Mouse (Mus musculus): ENCODE measurements around the gene Shank3. TPM values are rescaled to one million over a fixed set of nuclear protein-coding genes. Genes with fewer than 3 reads are reported as not detected.

The Shank3 gene
- total RNA-seq, 2 experiments from 2014 or later = 48.9 to 77.1 TPM

DNA sequence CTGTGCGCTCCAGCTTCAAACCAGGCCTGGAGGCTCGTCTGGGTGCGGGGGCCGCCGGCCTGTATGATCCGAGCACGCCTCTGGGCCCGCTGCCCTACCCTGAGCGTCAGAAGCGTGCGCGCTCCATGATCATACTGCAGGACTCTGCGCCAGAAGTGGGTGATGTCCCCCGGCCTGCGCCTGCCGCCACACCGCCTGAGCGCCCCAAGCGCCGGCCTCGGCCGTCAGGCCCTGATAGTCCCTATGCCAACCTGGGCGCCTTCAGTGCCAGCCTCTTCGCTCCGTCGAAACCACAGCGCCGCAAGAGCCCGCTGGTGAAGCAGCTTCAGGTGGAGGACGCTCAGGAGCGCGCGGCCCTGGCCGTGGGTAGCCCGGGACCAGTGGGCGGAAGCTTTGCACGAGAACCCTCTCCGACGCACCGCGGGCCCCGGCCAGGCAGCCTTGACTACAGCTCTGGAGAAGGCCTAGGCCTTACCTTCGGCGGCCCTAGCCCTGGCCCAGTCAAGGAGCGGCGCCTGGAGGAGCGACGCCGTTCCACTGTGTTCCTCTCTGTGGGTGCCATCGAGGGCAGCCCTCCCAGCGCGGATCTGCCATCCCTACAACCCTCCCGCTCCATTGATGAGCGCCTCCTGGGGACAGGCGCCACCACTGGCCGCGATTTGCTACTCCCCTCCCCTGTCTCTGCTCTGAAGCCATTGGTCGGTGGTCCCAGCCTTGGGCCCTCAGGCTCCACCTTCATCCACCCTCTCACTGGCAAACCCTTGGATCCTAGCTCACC, 48.6 kb downstream of the Shank3 start:
- no peak for ATAC-seq (replicated peaks; ENCODE audit: low FRiP score, low TSS enrichment, poor library complexity, severe bottlenecking)

DNA sequence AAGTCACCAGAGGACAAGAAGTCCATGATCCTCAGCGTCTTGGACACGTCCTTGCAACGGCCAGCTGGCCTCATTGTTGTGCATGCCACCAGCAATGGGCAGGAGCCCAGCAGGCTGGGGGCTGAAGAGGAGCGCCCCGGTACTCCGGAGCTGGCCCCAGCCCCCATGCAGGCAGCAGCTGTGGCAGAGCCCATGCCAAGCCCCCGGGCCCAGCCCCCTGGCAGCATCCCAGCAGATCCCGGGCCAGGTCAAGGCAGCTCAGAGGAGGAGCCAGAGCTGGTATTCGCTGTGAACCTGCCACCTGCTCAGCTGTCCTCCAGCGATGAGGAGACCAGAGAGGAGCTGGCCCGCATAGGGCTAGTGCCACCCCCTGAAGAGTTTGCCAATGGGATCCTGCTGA, 49.4 kb downstream of the Shank3 start:
- no peak for ATAC-seq (replicated peaks; ENCODE audit: low FRiP score, low TSS enrichment, poor library complexity, severe bottlenecking)

GRCm38 (mm10) chr15:89550506-89550905, 51.1 kb downstream of the Shank3 start:
- no peak for ATAC-seq (replicated peaks; ENCODE audit: low FRiP score, low TSS enrichment, poor library complexity, severe bottlenecking)

GRCm38 (mm10) chr15:89551733-89552132, 52.3 kb downstream of the Shank3 start:
- no peak for ATAC-seq (replicated peaks; ENCODE audit: low FRiP score, low TSS enrichment, poor library complexity, severe bottlenecking)

DNA sequence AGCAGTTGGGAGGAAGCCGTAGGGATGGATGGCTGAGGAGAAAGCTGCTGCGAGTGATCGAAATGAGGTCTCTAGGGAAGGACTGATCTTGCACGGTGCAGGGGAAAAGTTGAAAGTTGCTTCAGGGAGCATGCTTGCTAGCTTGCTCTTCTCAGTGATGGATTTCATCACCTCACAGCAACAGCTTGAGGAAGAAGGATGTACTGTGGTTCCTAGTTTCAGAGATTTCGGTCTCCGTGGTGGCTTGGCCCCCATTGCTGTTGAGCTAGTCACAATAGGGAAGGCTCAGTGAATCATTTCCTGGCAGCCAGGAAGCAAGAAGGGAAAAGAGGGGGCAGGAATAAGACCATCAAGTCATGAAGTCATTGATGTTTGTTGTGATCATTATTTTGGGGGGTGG, 56.2 kb downstream of the Shank3 start:
- no peak for ATAC-seq (replicated peaks; ENCODE audit: low FRiP score, low TSS enrichment, poor library complexity, severe bottlenecking)

DNA sequence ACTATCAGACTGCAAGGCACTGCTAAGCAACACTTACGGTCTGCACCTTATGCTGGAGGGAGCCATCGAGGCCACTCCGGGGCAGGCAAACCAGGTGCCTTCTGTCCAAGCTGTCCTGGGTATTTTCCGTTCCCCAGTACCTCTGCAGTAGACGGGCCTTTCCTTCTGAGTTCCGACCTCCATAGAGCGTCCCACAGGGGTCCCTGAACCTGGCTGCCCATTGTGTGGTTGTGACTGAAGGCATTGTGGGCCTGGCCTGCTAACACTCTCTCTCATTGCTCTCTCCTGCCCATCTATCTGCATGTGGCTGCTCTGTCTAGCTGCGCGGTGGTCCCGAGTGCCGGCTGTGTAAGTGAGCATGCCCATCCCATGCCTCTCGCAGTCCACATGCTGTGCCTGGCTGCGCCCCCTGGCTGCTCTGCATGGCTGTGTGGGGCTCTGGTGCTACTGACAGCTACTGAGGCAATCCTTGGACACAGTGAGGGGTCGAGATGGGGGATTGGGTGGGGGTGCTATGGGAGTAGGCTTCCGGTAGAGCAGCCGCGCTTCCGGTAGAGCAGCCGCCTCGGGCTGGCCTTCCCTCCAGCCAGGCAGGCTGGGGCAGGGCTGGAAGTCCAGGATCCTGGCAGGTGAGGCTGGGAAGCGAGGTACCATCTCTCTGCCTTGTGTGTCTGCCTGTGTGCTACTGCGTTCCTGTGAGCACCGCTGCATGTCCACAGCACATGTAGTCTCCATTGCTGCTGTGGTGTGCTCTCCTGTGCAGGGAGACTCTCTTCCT, 57.2 kb downstream of the Shank3 start:
- ATAC-seq (replicated peaks; ENCODE audit: low FRiP score, low TSS enrichment, poor library complexity, severe bottlenecking) = no peak

DNA sequence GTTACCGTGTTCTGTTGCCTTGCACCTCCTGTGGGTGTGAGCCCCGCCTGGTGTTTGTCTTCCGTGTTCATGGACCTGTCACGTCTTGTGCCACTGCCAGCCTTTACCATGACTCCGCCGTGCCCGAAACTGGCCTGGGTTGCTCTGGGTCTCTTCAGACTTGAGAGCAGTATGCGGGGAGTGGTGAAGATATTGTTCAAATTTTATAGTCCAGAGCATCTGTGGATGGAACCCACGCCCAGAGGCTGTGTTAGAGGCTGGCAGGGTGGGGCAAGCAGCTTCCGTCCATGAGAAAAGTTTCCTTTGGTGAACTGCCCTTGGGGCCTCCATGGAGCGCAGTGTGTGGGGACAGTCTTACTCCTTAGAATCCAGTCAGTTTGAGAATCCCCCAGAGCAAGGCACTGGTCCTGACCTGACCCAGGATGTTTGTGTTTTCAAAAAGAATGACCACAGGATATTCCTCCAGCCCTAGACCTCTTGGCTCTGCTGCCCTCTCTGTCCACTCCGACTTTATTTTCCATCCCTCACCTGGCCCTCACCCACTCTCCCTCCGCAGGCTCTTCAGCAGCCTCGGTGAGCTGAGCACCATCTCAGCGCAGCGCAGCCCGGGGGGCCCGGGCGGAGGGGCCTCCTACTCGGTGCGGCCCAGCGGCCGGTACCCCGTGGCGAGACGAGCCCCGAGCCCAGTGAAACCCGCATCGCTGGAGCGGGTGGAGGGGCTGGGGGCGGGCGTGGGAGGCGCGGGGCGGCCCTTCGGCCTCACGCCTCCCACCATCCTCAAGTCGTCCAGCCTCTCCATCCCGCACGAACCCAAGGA, 58.0 kb downstream of the Shank3 start:
- no peak for ATAC-seq (replicated peaks; ENCODE audit: low FRiP score, low TSS enrichment, poor library complexity, severe bottlenecking)

- no peak for ATAC-seq (replicated peaks; ENCODE audit: low FRiP score, low TSS enrichment, poor library complexity, severe bottlenecking)
Observed at GRCm38 (mm10) chr15:89557996-89558390, 58.6 kb downstream of the Shank3 start.

DNA sequence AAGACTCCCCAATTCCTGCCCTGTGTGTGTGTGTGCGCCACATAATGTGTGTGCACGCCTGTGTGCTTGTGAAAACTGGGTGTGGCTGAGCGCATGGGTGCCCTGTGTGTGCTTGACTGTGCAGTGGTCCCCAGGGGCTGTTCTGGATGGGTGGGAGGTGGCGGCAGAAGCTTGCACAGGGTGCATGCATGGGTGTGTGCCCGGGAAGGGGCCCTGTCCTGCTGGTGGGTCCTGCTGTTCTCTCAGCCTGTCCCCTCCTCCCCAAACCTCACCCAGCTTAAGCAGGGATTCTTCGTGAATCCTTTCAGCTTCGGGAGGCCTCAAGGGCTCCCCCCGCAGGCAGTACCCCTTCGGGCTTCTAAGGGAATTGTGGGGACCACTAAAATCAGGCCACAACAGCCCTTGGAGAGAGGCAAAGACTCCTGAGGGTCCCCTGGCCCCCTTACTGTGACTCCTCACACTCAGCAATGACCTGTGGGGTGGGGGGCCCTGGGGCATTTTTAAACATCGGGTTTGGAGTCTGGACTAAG, 59.8 kb downstream of the Shank3 start:
- ATAC-seq (replicated peaks; ENCODE audit: low FRiP score, low TSS enrichment, poor library complexity, severe bottlenecking) = no peak

DNA sequence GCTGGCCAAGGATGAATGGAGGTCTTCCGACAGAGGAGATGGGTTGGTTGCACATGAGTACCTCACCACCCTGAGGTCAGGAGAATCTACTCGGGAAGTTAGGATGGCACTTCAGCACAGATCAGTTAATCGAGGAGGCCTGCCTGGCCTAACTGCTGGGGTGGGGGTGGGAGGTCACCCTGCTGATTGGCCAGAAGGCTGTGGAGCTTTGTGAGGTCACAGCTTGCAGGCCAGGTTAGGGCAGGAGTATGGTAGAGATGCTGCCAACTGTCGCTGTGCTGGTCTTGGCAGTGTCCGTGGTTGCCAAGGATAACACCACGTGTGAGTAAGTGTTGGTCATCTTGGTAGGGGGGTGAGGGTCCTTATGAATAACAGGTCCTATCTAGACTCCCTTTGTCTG, 68.7 kb downstream of the Shank3 start, which contains the start of gene Acr:
Gene Acr, plus strand, starts transcription at position 213 of the 400 bp plus-strand sequence.
- ATAC-seq (replicated peaks; ENCODE audit: low FRiP score, low TSS enrichment, poor library complexity, severe bottlenecking) = no peak

DNA sequence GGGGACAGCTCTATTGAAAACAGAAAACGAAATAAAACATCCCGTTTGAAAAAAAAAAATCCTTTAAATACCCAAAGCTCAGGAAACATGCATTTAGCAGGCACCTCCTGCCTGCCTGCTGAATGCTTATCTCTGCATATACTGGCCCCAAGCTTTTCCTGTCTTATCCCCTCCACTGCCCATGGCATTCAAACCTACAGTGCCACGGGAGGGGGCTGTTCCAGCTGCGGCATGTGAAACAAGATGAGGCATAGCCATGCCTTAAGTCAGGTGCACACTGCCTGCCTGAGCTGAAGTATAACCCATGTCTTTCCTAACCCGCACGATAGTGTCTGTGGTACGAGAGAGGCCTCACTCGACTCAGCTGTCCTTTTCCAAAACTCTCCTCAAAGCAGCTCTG, 72.7 kb downstream of the Shank3 start:
- ATAC-seq (replicated peaks; ENCODE audit: low FRiP score, low TSS enrichment, poor library complexity, severe bottlenecking) = peak; percentile 43; the same call in 1 of the 2 replicates

DNA sequence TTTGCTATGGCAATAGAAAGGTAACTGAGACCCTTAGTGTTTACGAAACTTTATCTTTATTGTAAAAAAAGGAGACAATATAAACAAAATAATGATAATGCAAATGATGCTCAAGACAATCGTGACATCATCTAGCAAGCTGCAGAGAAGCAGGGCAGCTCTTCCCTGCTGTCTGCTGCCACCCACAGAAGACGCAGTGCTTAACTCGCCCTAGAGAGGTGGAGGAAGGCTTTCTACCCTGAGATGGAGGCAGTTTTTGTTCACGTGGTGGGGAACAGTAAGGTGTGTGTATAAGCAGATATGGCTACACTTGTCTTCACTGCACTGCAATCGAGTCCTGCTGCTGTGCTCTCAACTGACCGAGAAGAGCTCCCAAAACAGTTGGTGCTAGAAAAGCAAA, 83.1 kb downstream of the Shank3 start:
- ATAC-seq (replicated peaks; ENCODE audit: low FRiP score, low TSS enrichment, poor library complexity, severe bottlenecking) = no peak

DNA sequence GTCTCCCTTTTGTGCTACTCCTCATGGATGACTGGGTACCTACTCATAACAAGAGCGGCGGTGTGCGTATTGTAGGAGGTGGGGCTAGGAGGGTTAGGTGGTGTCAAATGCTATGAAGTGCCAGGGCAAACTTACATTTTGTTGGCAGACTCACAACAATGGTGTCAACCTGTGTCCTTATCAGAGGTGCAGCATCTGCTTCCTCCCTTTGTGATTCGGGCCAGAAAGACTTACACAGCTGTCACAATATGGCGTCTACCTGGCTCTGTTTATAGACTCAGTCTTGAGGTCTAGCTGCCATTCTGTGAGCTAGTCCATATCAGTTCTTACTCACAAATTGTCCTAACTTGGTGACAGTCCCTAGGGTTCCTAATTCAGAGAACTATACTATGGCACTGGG, 85.7 kb downstream of the Shank3 start:
- ATAC-seq (replicated peaks; ENCODE audit: low FRiP score, low TSS enrichment, poor library complexity, severe bottlenecking) = peak; percentile 59

- ATAC-seq (replicated peaks; ENCODE audit: low FRiP score, low TSS enrichment, poor library complexity, severe bottlenecking) = no peak
Observed at GRCm38 (mm10) chr15:89585631-89586030, 86.2 kb downstream of the Shank3 start.

DNA sequence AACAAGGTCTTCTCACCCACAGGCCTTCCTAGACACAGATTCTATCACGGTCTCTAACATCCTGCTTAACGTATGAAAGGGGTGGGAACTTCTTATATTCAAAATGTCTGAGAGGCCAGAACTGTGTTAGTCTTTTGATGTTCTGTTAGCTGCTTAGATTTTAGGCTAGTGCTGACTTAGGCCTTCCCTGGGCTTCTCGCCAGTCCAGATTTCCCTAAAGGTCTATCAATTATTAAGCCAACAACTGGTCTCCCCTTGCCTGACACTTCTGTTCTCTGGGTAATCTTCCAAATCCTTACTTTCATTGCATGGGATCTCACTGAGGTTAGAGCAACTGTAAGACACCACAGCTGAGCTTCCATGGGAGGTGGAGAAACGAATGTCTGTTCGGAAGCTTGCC, 89.7 kb downstream of the Shank3 start:
- ATAC-seq (replicated peaks; ENCODE audit: low FRiP score, low TSS enrichment, poor library complexity, severe bottlenecking) = no peak

- ATAC-seq (replicated peaks; ENCODE audit: low FRiP score, low TSS enrichment, poor library complexity, severe bottlenecking) = peak; percentile 11; the same call in 1 of the 2 replicates
Observed at GRCm38 (mm10) chr15:89591317-89591716, 91.9 kb downstream of the Shank3 start.

DNA sequence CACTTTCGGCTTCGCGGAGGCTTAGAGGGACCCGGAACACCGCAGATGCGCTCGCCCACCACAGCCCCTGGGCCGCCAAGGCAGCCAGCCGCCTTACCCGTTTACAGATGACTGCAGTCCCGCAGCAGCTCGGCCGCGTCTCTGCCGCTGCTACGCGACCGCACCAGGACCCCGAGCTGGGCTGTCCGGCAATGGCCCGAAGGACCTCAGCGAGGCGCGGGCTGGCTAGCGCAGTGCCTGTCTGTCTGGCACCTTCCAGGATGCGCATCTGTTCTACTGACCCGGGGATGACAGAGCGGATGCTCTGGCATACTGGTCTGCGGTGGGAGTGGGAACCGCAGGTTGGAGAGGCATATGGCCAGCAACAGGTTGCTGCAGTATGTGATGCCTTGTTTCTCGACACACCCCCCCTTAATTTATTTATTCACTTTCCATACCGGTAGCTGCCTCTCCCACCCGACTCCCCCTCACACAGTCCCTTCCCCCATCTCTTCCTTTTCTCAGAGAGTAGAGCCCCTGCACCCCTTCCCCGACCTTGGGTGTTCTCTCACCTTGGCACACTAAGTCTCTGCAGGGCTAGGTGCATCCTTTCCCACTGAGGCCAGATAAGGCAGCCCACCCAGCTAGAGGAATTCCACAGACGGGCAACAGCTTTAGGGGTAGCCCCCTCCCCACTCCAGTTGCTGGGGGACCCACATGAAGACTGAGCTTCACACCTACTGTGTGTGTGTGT, 92.5 kb downstream of the Shank3 start, which contains the start of gene Rabl2:
Gene Rabl2, minus strand, starts transcription at position 201 of the 733 bp plus-strand sequence.
- peak; percentile 94 for ATAC-seq (replicated peaks; ENCODE audit: low FRiP score, low TSS enrichment, poor library complexity, severe bottlenecking)

DNA sequence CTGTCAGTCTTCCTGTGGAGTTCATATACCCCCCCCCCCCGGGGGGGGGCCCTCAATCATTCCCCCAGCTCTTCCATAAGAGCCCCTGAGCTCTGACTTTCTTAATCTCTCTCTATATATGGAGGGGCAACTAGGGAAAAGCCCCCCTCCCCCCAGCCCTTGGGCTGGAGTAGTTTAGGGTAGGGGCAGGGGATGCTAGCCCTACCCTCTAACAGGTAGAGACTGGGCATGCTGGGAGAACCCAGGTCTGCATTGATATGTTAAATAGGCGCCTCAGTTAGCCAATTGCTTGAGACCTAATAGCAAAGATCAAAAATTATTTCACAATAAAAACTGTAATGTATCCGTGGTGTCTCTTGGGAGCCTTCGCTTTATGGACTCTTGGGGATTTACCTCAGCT, 93.1 kb downstream of the Shank3 start:
- no peak for ATAC-seq (replicated peaks; ENCODE audit: low FRiP score, low TSS enrichment, poor library complexity, severe bottlenecking)

All from megakaryocyte-erythroid progenitor cell, adult 5-6 weeks (primary cell).